Mouse (Mus musculus): ENCODE results near the gene Rgl1. TPM values are rescaled to one million over a fixed set of nuclear protein-coding genes. Genes with fewer than 3 reads are reported as not detected.

Rgl1 gene
- polyA plus RNA-seq, 1 experiment, result 0.21 TPM

DNA sequence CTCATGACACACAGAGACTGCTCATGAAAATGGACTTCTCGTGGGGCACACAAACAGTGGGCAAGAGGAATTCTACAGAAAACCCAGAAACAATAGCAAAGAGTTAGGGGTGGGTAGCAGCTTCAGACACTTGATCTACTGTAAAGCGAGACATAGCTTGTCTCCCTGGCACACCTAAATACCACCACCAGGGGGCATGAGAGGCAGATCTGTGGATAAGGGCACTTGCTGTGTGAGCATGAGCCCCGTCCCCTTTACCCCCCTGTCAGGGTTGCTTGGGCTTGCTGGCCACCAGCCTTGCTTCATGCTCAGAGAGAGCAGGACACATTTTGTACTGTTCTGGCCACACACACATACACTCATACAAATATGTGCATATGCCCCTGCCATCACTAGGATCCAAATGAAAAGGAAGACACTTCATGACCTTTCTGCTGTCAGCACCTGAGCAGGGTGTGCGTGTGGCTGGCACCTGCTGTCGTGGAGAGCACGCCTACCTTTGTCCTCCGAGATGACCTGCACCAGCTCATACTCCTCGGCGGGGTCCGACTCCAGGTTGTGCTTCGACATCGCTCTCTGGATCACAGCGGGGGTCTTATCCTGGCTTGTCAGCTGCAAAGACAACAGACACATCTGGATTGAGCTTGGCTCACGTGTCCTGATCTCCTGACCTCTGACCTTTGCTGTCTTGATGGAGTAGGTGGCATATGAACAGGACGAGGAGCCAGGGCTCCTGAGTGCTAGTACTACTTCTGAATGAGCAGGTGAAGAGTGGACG is 245.2 kb downstream of the Rgl1 start:
- no peak for TF ChIP-seq GATA1 (IDR thresholded peaks at IDR 0.05; ENCODE audit: low read length)

DNA sequence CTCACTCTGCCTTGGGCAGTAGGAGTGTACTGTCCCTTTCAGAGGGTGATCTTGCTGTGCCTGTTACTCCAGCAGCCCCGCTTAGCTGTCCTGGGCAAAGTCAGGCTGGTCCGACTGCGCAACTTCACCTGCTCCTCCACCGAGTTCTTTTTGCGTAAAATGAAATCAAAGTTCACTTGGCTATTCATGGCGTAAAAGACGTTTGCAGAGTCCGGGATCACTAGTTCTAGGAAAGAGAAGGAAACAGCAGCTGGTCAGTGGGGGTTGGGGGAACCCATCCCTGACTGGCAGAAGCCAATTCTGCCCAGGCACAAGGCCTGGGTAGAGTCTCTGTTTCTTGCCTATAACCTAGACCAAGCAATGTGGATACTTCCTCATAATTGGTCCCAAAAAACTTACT is 247.2 kb downstream of the Rgl1 start:
- no peak for TF ChIP-seq GATA1 (IDR thresholded peaks at IDR 0.05; ENCODE audit: low read length)

DNA sequence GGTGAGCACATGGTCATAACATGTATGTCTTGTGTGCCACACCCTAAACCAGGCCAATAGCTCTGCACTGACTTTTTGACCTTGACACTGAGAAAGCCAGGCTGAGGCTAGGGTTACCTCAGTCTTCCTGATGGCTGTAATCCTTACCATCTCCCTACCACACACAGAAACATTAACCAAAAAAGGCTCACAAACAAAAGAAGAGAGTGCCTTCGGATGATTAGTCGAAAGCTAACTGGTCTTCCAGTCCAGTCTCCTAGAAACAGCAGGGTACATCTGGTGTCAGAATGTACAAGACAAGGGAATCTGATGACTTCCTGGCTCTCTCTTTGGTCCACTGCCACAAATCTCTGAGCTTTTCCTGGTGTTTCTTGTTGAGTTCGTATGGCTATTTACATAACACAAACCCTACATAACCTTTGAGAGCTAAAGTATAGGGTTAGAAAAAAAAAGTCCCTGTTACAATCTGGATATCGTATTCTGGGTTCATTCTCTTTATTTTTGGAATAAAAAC is 249.0 kb downstream of the Rgl1 start:
- no peak for TF ChIP-seq GATA1 (IDR thresholded peaks at IDR 0.05; ENCODE audit: low read length)

DNA sequence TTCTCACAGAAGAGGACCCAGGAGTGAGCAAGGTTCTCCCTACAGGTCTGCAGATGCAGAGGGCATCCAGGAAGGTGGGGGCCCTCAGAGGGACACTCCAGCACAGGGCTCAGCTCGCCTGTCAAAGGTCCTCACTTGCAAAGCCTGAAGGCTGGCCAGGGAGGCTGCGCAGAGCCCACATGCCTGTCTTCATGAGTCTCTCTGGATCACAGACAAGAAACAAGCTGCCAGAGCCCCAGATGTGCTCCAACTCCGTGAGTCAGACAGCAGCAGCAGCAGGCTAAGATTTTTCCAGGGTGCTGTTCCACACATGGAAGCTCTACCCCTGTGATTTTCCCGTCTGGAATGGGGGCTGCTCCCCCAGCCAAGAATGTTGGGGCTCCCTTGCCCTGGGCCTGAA is 251.9 kb downstream of the Rgl1 start:
- TF ChIP-seq GATA1 (IDR thresholded peaks at IDR 0.05; ENCODE audit: low read length), result no peak

DNA sequence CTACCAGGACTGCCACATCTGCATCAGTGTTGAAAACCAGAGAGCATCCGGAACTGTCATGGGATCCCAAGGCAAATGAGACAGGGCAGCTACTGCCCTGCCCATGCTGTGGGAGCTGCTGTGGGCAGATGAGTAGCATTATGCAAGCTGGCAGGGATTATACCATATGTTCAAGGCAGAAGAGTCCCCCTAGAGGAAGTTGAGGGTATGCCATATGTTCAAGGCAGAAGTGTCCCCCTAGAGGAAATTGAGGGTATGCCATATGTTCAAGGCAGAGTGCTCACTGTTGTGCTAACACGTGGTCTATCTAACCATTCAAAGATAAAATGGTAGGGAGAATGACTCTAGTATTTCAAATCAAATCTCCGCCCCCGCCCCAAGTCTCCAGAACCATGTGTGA is 254.9 kb downstream of the Rgl1 start:
- no peak for TF ChIP-seq GATA1 (IDR thresholded peaks at IDR 0.05; ENCODE audit: low read length)

DNA sequence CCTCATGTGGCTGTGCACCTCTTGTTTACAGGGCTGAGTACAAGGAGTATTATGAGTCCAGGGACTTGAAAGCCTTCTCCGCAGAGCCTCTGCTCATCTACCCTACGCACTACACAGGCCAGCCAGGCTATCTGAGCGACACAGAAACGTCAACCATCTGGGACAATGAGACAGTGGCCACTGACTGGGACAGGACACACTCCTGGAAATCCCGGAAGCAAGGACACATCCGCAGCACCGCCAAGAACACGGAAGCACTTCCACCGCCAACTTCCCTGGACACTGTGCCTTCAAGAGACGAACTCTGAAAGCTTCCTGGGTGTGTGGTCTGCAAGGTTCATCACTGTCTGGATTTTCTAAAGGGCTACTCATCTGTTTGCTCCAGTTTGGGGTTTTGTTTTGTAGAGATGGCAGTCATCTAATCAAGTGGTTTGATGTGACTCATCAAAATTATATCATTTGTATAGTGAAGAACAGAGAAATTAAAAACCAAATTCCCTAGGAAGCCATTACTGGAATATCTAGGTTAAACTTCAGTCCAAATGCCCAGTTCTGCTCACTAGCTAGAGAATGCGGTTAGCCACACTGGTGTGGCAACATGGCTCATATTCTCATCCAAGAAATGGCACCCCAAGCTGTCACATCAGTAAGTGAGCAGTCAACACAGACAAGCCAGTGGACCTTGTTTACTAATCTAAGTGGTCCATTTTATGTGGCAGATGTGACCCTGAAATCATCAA is 257.5 kb downstream of the Rgl1 start:
- no peak for TF ChIP-seq GATA1 (IDR thresholded peaks at IDR 0.05; ENCODE audit: low read length)

DNA sequence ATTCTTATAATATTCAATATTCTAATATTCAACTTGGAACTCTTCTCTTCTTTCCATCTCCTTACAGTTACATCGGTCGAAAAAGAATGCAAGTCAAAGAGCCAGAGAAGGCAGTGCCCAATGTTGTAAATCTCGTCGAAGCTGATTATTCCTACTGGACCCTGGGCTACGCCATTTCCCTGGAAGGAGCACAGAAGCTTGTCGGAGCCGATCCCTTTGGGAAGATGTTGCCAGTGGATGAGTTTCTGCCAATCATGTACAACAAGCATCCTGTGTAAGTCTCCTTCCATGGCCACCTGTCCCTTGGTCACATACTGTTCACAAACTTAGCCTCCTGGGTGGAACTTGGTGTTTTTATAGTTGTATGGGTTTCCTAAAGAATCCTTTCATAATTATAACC is 259.4 kb downstream of the Rgl1 start:
- no peak for TF ChIP-seq GATA1 (IDR thresholded peaks at IDR 0.05; ENCODE audit: low read length)

DNA sequence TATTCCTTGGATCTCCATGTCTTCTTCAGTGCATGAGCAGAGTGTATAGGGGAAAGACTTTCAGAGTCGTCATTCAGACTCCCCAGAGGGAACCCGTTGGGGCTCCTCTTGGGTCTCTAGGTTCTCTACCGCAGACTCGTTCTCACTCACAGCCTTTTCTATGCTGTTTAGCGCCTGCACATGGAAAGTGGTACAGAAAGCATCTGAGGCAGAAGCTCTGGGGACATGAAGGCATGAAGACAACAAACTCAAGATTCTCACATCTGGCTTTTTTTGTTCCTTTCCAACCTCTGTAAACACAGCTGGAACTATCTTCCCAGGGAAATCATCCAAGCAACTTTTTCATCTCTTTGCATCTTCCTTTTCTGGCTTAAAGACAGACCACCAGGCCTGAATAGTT is 260.0 kb downstream of the Rgl1 start:
- no peak for TF ChIP-seq GATA1 (IDR thresholded peaks at IDR 0.05; ENCODE audit: low read length)

DNA sequence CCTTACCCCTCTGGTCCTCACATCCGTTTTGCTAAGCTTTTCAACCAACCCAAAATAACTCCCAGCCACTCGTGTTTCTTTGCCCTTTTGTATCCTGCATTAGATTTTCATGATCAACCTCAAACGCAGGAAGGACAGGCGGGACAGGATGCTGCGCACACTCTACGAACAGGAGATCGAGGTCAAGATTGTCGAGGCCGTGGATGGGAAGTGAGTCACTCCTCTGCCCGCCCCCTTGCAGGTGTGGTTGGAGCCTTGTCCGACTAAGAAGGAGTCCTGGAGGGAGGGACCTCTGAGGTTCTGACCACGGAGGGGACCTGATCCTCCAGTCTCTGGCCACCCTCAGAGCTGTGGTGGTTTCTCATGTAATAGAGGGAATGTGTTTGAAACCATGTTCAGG is 266.3 kb downstream of the Rgl1 start:
- TF ChIP-seq GATA1 (IDR thresholded peaks at IDR 0.05; ENCODE audit: low read length), result no peak

DNA sequence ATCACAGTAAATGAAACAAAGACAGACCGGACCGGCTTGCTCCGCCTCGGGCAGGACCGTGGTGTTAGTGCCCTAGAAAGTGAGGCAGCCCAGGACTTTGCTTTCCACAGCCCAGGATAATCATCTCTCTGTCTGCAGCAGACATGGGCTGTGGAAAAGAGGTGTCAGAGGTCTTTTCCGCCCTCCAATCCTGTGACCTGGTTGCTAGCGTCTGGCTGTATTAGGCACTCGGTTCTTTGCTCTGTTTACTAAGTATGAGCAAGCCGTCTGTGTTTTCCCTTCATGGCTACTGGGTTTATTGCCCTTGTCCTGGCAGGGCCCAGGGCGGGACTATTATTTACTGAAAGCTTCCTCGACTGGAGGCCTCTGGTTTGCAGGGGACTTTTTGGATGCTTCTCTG is 268.6 kb downstream of the Rgl1 start:
- TF ChIP-seq GATA1 (IDR thresholded peaks at IDR 0.05; ENCODE audit: low read length), result no peak

DNA sequence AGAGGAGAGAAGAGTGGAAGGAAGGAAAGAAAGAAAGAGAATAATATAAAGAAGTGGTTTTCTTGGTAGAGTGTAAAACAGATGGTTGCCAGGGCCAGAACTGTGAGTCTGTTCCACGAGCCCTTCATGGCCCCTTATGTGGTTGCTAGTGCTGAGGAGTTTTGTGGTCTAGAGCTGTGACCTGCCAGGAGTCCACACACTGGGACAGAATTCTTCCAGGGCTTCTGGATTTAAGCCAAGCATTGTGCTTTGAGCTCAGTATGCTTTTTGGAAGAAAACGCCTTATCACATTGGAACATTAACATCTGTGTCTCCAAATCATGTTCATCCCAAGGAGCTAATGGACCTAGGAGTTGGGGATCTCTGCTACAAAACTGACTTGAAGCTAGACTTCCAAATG is 269.3 kb downstream of the Rgl1 start:
- no peak for TF ChIP-seq GATA1 (IDR thresholded peaks at IDR 0.05; ENCODE audit: low read length)

DNA sequence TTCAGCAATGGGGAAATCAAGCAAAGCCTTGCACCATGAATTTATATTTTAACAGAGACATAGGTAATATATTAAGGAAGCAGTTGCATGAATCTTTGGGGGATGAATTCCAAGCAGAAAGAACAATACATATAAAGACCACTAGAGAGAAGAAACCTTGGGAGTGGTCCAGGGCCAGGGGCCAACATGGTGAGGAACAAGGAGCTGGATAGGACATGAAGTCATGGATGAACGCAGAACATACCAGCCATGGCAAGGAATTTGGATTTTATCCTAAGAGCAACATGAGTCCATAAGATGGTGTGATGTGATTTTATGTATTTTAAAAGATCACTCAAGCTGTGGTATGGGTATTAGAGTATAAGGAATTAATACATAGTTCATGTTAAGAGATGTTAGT is 273.9 kb downstream of the Rgl1 start:
- TF ChIP-seq GATA1 (IDR thresholded peaks at IDR 0.05; ENCODE audit: low read length), result no peak

DNA sequence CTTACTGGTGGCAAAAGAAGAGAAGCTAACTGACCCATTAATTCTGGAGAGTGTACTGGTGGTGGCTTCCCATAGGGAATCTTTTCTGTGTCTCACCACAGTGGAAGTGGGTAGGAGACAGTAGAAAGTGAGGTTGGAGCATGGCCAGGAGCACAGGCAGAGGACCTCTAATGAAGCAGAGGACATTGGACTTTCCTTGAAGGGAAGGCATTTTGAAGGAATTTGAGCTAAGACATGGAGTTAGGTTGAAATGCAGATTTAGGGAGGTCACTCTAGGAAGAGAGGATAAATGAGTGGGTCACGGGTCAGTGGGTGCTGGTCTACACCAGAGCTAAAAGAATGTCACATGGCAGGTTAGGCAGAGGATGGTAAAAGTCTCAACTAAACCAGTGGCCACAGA is 275.3 kb downstream of the Rgl1 start:
- no peak for TF ChIP-seq GATA1 (IDR thresholded peaks at IDR 0.05; ENCODE audit: low read length)

DNA sequence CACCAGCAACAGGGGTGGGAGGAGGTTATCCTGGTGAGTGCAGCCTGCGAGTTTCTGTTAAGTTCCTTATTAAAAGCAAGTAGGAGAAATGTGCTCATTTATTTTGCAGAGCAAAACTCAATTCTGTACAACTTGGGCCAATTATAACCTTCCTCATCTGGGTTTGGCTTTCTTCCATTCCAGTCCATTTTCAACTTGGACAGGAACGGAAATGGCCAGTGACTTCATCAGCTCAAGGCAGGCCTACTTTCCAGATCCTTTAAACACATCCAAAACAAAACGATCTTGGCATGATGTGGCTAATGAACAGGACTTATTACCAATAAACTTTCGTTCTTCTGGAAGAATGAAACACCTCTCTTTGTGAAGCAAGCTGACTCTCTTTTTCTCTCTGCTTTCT is 290.0 kb downstream of the Rgl1 start:
- TF ChIP-seq GATA1 (IDR thresholded peaks at IDR 0.05; ENCODE audit: low read length), result no peak

DNA sequence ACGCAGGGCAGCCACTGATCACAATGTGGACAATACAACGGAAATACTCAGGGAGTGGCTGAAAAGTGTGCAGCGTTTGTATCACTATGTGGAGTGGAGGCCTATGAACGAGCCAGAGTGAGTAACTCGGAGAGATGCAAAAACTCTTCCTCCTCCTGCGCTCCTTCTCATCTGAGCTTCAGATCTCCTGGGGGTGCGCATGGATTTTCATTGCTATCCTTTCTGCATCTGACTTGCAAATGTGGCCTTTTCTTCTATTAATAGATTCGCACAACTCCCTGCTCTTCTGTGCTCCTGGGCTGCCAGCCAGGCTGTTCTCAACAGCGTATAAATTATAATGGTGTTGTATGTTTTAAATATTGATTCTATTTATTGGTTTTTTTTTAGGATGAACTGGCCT is 297.7 kb downstream of the Rgl1 start:
- TF ChIP-seq GATA1 (IDR thresholded peaks at IDR 0.05; ENCODE audit: low read length), result no peak

Other genes with a start within 250 kb of the Rgl1 start
- not detected in 2 replicates for gene Apobec4, start 15.8 kb downstream of the Rgl1 start, polyA plus RNA-seq (2012)
- 214 and 329 TPM in 2 replicates for gene Arpc5, start 191 bp upstream of the Rgl1 start, polyA plus RNA-seq (2012)
- 0.15 and 0.23 TPM in 2 replicates for gene Ncf2, start 33.8 kb upstream of the Rgl1 start, polyA plus RNA-seq (2012)
- gene Smg7, start 136.3 kb upstream of the Rgl1 start, polyA plus RNA-seq (2012), result 5.5 and 13.3 TPM in 2 replicates
- not detected in 2 replicates for gene Nmnat2, start 188.6 kb upstream of the Rgl1 start, polyA plus RNA-seq (2012)